Mouse (Mus musculus): ENCODE measurements around the gene Cisd2. TPM values are rescaled to one million over a fixed set of nuclear protein-coding genes. Genes with fewer than 3 reads are reported as not detected.

The Cisd2 gene
- polyA plus RNA-seq, 1 experiment from 2014 or later, result 67.0 TPM

GRCm38 (mm10) chr3:135357394-135357793 lies 66.3 kb downstream of the Cisd2 start:
- H3K4me3 ChIP-seq (replicated peaks; ENCODE audit: low read depth, low read length), result no peak overlapping the region
- WGBS, result 92% methylated on average over 4 of the region's 4 CpGs
- ATAC-seq (ENCODE audit: low FRiP score, low TSS enrichment) (no peak), DNase-seq (no peak)
- H3K36me3 ChIP-seq (ENCODE audit: control insufficient read depth, insufficient read depth, low read length), result no peaks in the 10 kb centered on the region
- no peaks in the 10 kb centered on the region for H3K27me3 ChIP-seq (ENCODE audit: control insufficient read depth, insufficient read depth, low read length)
- H3K4me1 ChIP-seq (ENCODE audit: control insufficient read depth, insufficient read depth, low read length), result no peaks in the 10 kb centered on the region
- H3K9me3 ChIP-seq (ENCODE audit: control insufficient read depth, low read length), result no peaks in the 10 kb centered on the region
- H3K9ac ChIP-seq (replicated peaks; ENCODE audit: low read length), result no peak overlapping the region
- H3K27ac ChIP-seq (replicated peaks; ENCODE audit: low read depth, low read length), result no peak overlapping the region
- no peak overlapping the region for H3K4me2 ChIP-seq (ENCODE audit: low read length)

Other genes starting within 250 kb of the Cisd2 start
- 4.5 and 7.9 TPM in 2 replicates for gene Cenpe, start 211.4 kb downstream of the Cisd2 start, polyA plus RNA-seq (2014; fragmentation: Nextera tagmentation; extraction: Ambion mirVana)
- gene Bdh2, start 142.7 kb downstream of the Cisd2 start, polyA plus RNA-seq (2014; fragmentation: Nextera tagmentation; extraction: Ambion mirVana), result 3.8 and 4.7 TPM in 2 replicates
- gene Slc9b2, start 116.2 kb downstream of the Cisd2 start, polyA plus RNA-seq (2014; fragmentation: Nextera tagmentation; extraction: Ambion mirVana), result 1.0 and 1.8 TPM in 2 replicates
- 0.82 TPM in 1 of 2 replicates, not detected in the other for gene Slc9b1, start 75.9 kb downstream of the Cisd2 start, polyA plus RNA-seq (2014; fragmentation: Nextera tagmentation; extraction: Ambion mirVana)
- 337 and 443 TPM in 2 replicates for gene Ube2d3, start 14.2 kb upstream of the Cisd2 start, polyA plus RNA-seq (2014; fragmentation: Nextera tagmentation; extraction: Ambion mirVana)
- gene Manba, start 61.7 kb upstream of the Cisd2 start, polyA plus RNA-seq (2014; fragmentation: Nextera tagmentation; extraction: Ambion mirVana), result 4.3 and 5.9 TPM in 2 replicates

Measured in midbrain, embryonic 14.5 days (tissue).